Mouse (Mus musculus) CD4-positive, CD25-positive, alpha-beta regulatory T cell, adult 4 months (primary cell): ENCODE measurements around the gene Myo9b. TPM values are rescaled to one million over a fixed set of nuclear protein-coding genes. Genes with fewer than 3 reads are reported as not detected.

Experiments used
- ATAC-seq: one replicate; pipeline ENCODE4 v1.8.0; 2017
- polyA plus RNA-seq, 2 experiments: library from polyadenylated mRNA; unstranded; fragments of 100-300 nt; shearing (Covaris generic); gene quantifications; one replicate each; pipeline ENCODE4 v1.2.1; 2017

Myo9b gene
- polyA plus RNA-seq, 2 experiments from 2014 or later, result 13.8 to 16.6 TPM

GRCm38 (mm10) chr8:71368366-71368765 is 95.9 kb downstream of the Myo9b start:
- ATAC-seq, result no peak

GRCm38 (mm10) chr8:71369040-71369718 is 96.7 kb downstream of the Myo9b start:
- ATAC-seq, result no peak

- no peak for ATAC-seq
Observed at GRCm38 (mm10) chr8:71370711-71371235, 98.3 kb downstream of the Myo9b start.

- ATAC-seq, result peak; percentile 84
Observed at GRCm38 (mm10) chr8:71371236-71371848, 98.8 kb downstream of the Myo9b start, which contains the start of gene Ocel1. Ocel1 (plus strand) TSS chr8:71371298.

- no peak for ATAC-seq
Observed at GRCm38 (mm10) chr8:71372427-71372826, 99.9 kb downstream of the Myo9b start.

- no peak for ATAC-seq
Observed at GRCm38 (mm10) chr8:71373000-71373399, 100.5 kb downstream of the Myo9b start.

GRCm38 (mm10) chr8:71374616-71375206 is 102.2 kb downstream of the Myo9b start:
- no peak for ATAC-seq

GRCm38 (mm10) chr8:71375581-71376422 is 103.3 kb downstream of the Myo9b start:
- ATAC-seq, result no peak

GRCm38 (mm10) chr8:71376423-71377030 is 104.0 kb downstream of the Myo9b start:
- no peak for ATAC-seq

GRCm38 (mm10) chr8:71379008-71379407 is 106.5 kb downstream of the Myo9b start:
- no peak for ATAC-seq

- ATAC-seq, result no peak
Observed at GRCm38 (mm10) chr8:71379512-71380075, 107.1 kb downstream of the Myo9b start.

- ATAC-seq, result no peak
Observed at GRCm38 (mm10) chr8:71380178-71381171, 108.0 kb downstream of the Myo9b start.

GRCm38 (mm10) chr8:71381421-71381970 is 109.0 kb downstream of the Myo9b start, which contains the start of gene Nr2f6:
Nr2f6 (minus strand) TSS chr8:71381960.
- peak; percentile 12 for ATAC-seq

- ATAC-seq, result peak; percentile 75
Observed at GRCm38 (mm10) chr8:71381971-71382961, 109.8 kb downstream of the Myo9b start.

GRCm38 (mm10) chr8:71383396-71383795 is 110.9 kb downstream of the Myo9b start:
- ATAC-seq, result no peak

- ATAC-seq, result no peak
Observed at GRCm38 (mm10) chr8:71383860-71384259, 111.3 kb downstream of the Myo9b start.

GRCm38 (mm10) chr8:71385212-71385835 is 112.8 kb downstream of the Myo9b start:
- no peak for ATAC-seq

GRCm38 (mm10) chr8:71388267-71388666 is 115.8 kb downstream of the Myo9b start:
- ATAC-seq, result no peak
